Mouse (Mus musculus): ENCODE results near the gene Cyb5d2.

DNA sequence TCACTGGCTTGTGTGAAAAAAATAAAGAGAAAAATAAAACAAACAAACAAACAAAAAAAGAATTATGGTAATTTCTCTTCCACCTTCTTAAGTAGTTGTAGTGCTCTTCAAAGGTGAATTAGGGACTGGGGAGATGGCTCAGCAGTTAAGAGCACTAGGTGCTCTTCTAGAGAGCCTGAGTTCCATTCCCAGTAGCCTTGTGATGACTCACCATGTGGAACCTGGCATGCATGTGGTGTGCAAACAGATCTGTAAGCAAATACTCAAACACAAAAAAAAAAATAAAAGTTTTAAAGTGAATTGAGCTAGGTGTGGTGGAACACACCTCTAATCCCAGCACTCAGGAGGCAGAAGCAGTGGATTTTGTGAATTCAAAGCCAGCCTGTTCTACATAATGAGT is 47.6 kb upstream of the Cyb5d2 start:
- no peak for TF ChIP-seq POLR2A (IDR thresholded peaks at IDR 0.05; ENCODE audit: insufficient read depth, low read depth, low read length)
- TF ChIP-seq CTCF (IDR thresholded peaks at IDR 0.05), result no peak
- no peak for TF ChIP-seq EP300 (IDR thresholded peaks at IDR 0.05; ENCODE audit: insufficient read depth, low read depth, low read length)
